In genomic region chr3:55154163-55154562, GRCm38 (mm10) we compare ENCODE assay signal across 33 mouse cellular contexts. TPM values are rescaled to one million over a fixed set of nuclear protein-coding genes. Genes with fewer than 3 reads are reported as not detected.
DNase-seq lines count a peak whose midpoint lies in the region; ATAC-seq and TF ChIP-seq lines count a peak whose summit lies in the region.
"Had no signal": no experiment of that assay in that cellular context is flagged by ENCODE, and none has a peak within 500 bp of the region (broad histone marks: within the 10 kb centered on the region; RNA-seq: fewer than 3 reads in every experiment).

No protein-coding gene starts in this region.

- peaks cover 4% of the 10 kb centered on the region; the same call in 1 of the 2 replicates for H3K4me1 ChIP-seq in forebrain, embryonic 13.5 days
- H3K4me1 ChIP-seq in forebrain, embryonic 10.5 days = peaks cover 4% of the 10 kb centered on the region
- peaks cover 11% of the 10 kb centered on the region for H3K4me1 ChIP-seq in olfactory bulb, adult 2 months (ENCODE audit: control insufficient read depth, insufficient read depth, low read length)
- H3K4me1 ChIP-seq in intestine, postnatal 0 days (replicated peaks; ENCODE audit: control insufficient read depth, insufficient read depth, low read length) = no peaks in the 10 kb centered on the region
- H3K4me1 ChIP-seq in midbrain, embryonic 15.5 days = no peaks in the 10 kb centered on the region
- H3K4me1 ChIP-seq: intestine, embryonic 15.5 days; liver, embryonic 12.5 days; neural tube, embryonic 12.5 days; stomach, embryonic 15.5 days had no signal

- 87% methylated on average over 7 of the region's 7 CpGs for WGBS in forebrain, embryonic 13.5 days
- 89% methylated on average over 7 of the region's 7 CpGs for WGBS in forebrain, embryonic 10.5 days
- 60% methylated on average over 7 of the region's 7 CpGs for WGBS in olfactory bulb, adult 2 months
- 80% methylated on average over 7 of the region's 7 CpGs for whole genome bisulfite sequencing in intestine, postnatal 0 days
- 89% methylated on average over 7 of the region's 7 CpGs for WGBS in midbrain, embryonic 15.5 days

- peak overlapping the region; percentile 37; the same call in 1 of the 2 replicates for H3K9ac ChIP-seq in forebrain, embryonic 13.5 days
- no peak overlapping the region for H3K9ac ChIP-seq in intestine, postnatal 0 days (ENCODE audit: low read depth, low read length)
- H3K9ac ChIP-seq in midbrain, embryonic 15.5 days = no peak overlapping the region
- H3K9ac ChIP-seq: forebrain, postnatal 0 days; intestine, embryonic 15.5 days; limb, embryonic 13.5 days; liver, embryonic 12.5 days; neural tube, embryonic 12.5 days; stomach, embryonic 15.5 days had no signal

- no peak for TF ChIP-seq CTCF in olfactory bulb, adult 2 months (IDR thresholded peaks at IDR 0.05; ENCODE audit: insufficient read depth, low read depth, low read length)
- TF ChIP-seq CTCF in intestine, postnatal 0 days (IDR thresholded peaks at IDR 0.05; ENCODE audit: low read depth) = no peak

- DNase-seq in forebrain, embryonic 10.5 days (ENCODE audit: extremely low spot score, low spot score) = no peak
- DNase-seq in right cerebral cortex, adult 2 months (ENCODE audit: low spot score in 2 of 2) = peak; percentile 41 to 57
- no peak for DNase-seq in right cerebral cortex, postnatal 4 days
- DNase-seq in heart, postnatal 10 days = no peak
- DNase-seq: adrenal gland, postnatal 14 days; cerebellum, adult 9-11 months; forebrain, postnatal 0 days; kidney, adult 9 months; kidney, postnatal 14 days; lung, adult 18-20 months; lung, postnatal 14 days; midbrain, embryonic 14.5 days; thymus, adult 18-20 months; thymus, postnatal 4 days had no signal

- no peak for TF ChIP-seq POLR2A in olfactory bulb, adult 2 months (IDR thresholded peaks at IDR 0.05; ENCODE audit: insufficient read depth, low read depth, low read length)

- H3K9me3 ChIP-seq in forebrain, embryonic 13.5 days (replicated peaks) = no peaks in the 10 kb centered on the region
- no peaks in the 10 kb centered on the region for H3K9me3 ChIP-seq in forebrain, embryonic 10.5 days
- H3K9me3 ChIP-seq in intestine, postnatal 0 days (ENCODE audit: control insufficient read depth) = no peaks in the 10 kb centered on the region
- H3K9me3 ChIP-seq in midbrain, embryonic 15.5 days = no peaks in the 10 kb centered on the region
- H3K9me3 ChIP-seq: embryonic facial prominence, embryonic 10.5 days; hindbrain, embryonic 10.5 days; intestine, embryonic 15.5 days; limb, embryonic 13.5 days; liver, embryonic 12.5 days; neural tube, embryonic 12.5 days; stomach, embryonic 15.5 days had no signal

- H3K27me3 ChIP-seq in forebrain, embryonic 13.5 days = no peaks in the 10 kb centered on the region
- no peaks in the 10 kb centered on the region for H3K27me3 ChIP-seq in forebrain, embryonic 10.5 days (ENCODE audit: poor library complexity, severe bottlenecking)
- H3K27me3 ChIP-seq in intestine, postnatal 0 days (replicated peaks; ENCODE audit: control insufficient read depth, insufficient read depth, low read length) = no peaks in the 10 kb centered on the region
- no peaks in the 10 kb centered on the region for H3K27me3 ChIP-seq in midbrain, embryonic 15.5 days (replicated peaks)
- H3K27me3 ChIP-seq: intestine, embryonic 15.5 days; limb, embryonic 13.5 days; liver, embryonic 12.5 days; neural tube, embryonic 12.5 days; stomach, embryonic 15.5 days had no signal

- H3K27ac ChIP-seq in forebrain, embryonic 13.5 days = no peak overlapping the region
- H3K27ac ChIP-seq in forebrain, embryonic 10.5 days = no peak overlapping the region
- H3K27ac ChIP-seq in olfactory bulb, adult 2 months (ENCODE audit: insufficient read depth, low read depth, low read length) = peak overlapping the region; percentile 9; the same call in 1 of the 2 replicates
- no peak overlapping the region for H3K27ac ChIP-seq in intestine, postnatal 0 days (ENCODE audit: low read depth, low read length)
- no peak overlapping the region for H3K27ac ChIP-seq in midbrain, embryonic 15.5 days
- H3K27ac ChIP-seq: embryonic facial prominence, embryonic 10.5 days; hindbrain, embryonic 10.5 days; intestine, embryonic 15.5 days; limb, embryonic 13.5 days; liver, embryonic 12.5 days; neural tube, embryonic 12.5 days; stomach, embryonic 15.5 days had no signal

- H3K36me3 ChIP-seq in forebrain, embryonic 13.5 days (ENCODE audit: poor library complexity, severe bottlenecking) = no peaks in the 10 kb centered on the region
- no peaks in the 10 kb centered on the region for H3K36me3 ChIP-seq in forebrain, embryonic 10.5 days (replicated peaks)
- no peaks in the 10 kb centered on the region for H3K36me3 ChIP-seq in intestine, postnatal 0 days (ENCODE audit: control insufficient read depth, insufficient read depth)
- H3K36me3 ChIP-seq in midbrain, embryonic 15.5 days (replicated peaks) = no peaks in the 10 kb centered on the region
- H3K36me3 ChIP-seq: embryonic facial prominence, embryonic 10.5 days; hindbrain, embryonic 10.5 days; intestine, embryonic 15.5 days; limb, embryonic 13.5 days; liver, embryonic 12.5 days; neural tube, embryonic 12.5 days; stomach, embryonic 15.5 days had no signal

- intact Hi-C loops in heart, postnatal 10 days (cut with DNase I) = no loop called here

- ATAC-seq in forebrain, embryonic 13.5 days = no peak
- no peak for ATAC-seq in intestine, postnatal 0 days
- ATAC-seq in midbrain, embryonic 15.5 days (replicated peaks) = no peak
- ATAC-seq: forebrain, postnatal 0 days; hindbrain, embryonic 16.5 days; intestine, embryonic 15.5 days; liver, embryonic 12.5 days had no signal

- no peak overlapping the region for H3K4me2 ChIP-seq in forebrain, embryonic 13.5 days
- no peak overlapping the region for H3K4me2 ChIP-seq in intestine, postnatal 0 days (replicated peaks; ENCODE audit: low read depth)
- no peak overlapping the region for H3K4me2 ChIP-seq in midbrain, embryonic 15.5 days
- H3K4me2 ChIP-seq: heart, embryonic 11.5 days; intestine, embryonic 15.5 days; limb, embryonic 13.5 days; liver, embryonic 12.5 days; neural tube, embryonic 12.5 days; stomach, embryonic 15.5 days had no signal

- H3K4me3 ChIP-seq in forebrain, embryonic 13.5 days = no peak overlapping the region
- H3K4me3 ChIP-seq in forebrain, embryonic 10.5 days = no peak overlapping the region
- no peak overlapping the region for H3K4me3 ChIP-seq in olfactory bulb, adult 2 months (ENCODE audit: insufficient read depth, low read depth, low read length)
- no peak overlapping the region for H3K4me3 ChIP-seq in intestine, postnatal 0 days (ENCODE audit: low read depth, low read length)
- H3K4me3 ChIP-seq in midbrain, embryonic 15.5 days = no peak overlapping the region
- H3K4me3 ChIP-seq: embryonic facial prominence, embryonic 10.5 days; hindbrain, embryonic 10.5 days; intestine, embryonic 15.5 days; limb, embryonic 13.5 days; liver, embryonic 12.5 days; neural tube, embryonic 12.5 days; stomach, embryonic 15.5 days had no signal

RNA-seq across cellular contexts. Expression of gene Ccdc169, which starts 17.0 kb away (rescaled TPM):
- 0.06 and 0.26 TPM in 2 replicates for polyA plus RNA-seq in forebrain, embryonic 13.5 days (2015; fragmentation: Nextera tagmentation; extraction: Ambion mirVana)
- 0.06 TPM in 1 of 2 replicates, not detected in the other for polyA plus RNA-seq in forebrain, embryonic 10.5 days (2016; fragmentation: Nextera tagmentation; extraction: Ambion mirVana)
- polyA plus RNA-seq in olfactory bulb, adult 2 months (2012; ENCODE audit: insufficient read depth, insufficient read length, low replicate concordance, missing spikeins) = not detected in 2 replicates
- 0.09 TPM in 2 replicates for polyA plus RNA-seq in intestine, postnatal 0 days (2015; fragmentation: Nextera tagmentation; extraction: Ambion mirVana)
- under 1 TPM; 0.10 to 0.15 TPM for total RNA-seq in heart, postnatal 10 days (2021)
- polyA plus RNA-seq in midbrain, embryonic 15.5 days (2015; fragmentation: Nextera tagmentation; extraction: Ambion mirVana) = 0.05 and 0.08 TPM in 2 replicates
- total RNA-seq: adrenal gland, postnatal 14 days; forebrain, postnatal 0 days; gastrocnemius, adult 8-10 months; megakaryocyte, adult 5-6 weeks had no signal
- polyA plus RNA-seq: embryonic facial prominence, embryonic 10.5 days; heart, embryonic 11.5 days; heart, postnatal 0 days; liver, embryonic 12.5 days; neural tube, embryonic 12.5 days had no signal

RNA-seq across cellular contexts. Expression of gene Sohlh2, which starts 27.7 kb away (rescaled TPM):
- polyA plus RNA-seq in forebrain, embryonic 13.5 days (2015; fragmentation: Nextera tagmentation; extraction: Ambion mirVana) = not detected in 2 replicates
- not detected in 2 replicates for polyA plus RNA-seq in forebrain, embryonic 10.5 days (2016; fragmentation: Nextera tagmentation; extraction: Ambion mirVana)
- not detected in 2 replicates for polyA plus RNA-seq in olfactory bulb, adult 2 months (2012; ENCODE audit: insufficient read depth, insufficient read length, low replicate concordance, missing spikeins)
- not detected in 2 replicates for polyA plus RNA-seq in intestine, postnatal 0 days (2015; fragmentation: Nextera tagmentation; extraction: Ambion mirVana)
- not detected for total RNA-seq in heart, postnatal 10 days (2021)
- polyA plus RNA-seq in midbrain, embryonic 15.5 days (2015; fragmentation: Nextera tagmentation; extraction: Ambion mirVana) = 0.06 TPM in 1 of 2 replicates, not detected in the other
- total RNA-seq: adrenal gland, postnatal 14 days; common myeloid progenitor, adult 5-6 weeks; forebrain, postnatal 0 days; gastrocnemius, adult 8-10 months; layer of hippocampus, adult 18-20 months; layer of hippocampus, postnatal 25 days; megakaryocyte, adult 5-6 weeks had no signal
- polyA plus RNA-seq: embryonic facial prominence, embryonic 10.5 days; forebrain, postnatal 0 days; heart, embryonic 11.5 days; heart, postnatal 0 days; hindbrain, embryonic 10.5 days; limb, embryonic 13.5 days; liver, embryonic 12.5 days; midbrain, embryonic 14.5 days; neural tube, embryonic 12.5 days; stomach, embryonic 15.5 days had no signal

RNA-seq across cellular contexts. Expression of gene Spg20, which starts 42.3 kb away (rescaled TPM):
- polyA plus RNA-seq in forebrain, embryonic 13.5 days (2015; fragmentation: Nextera tagmentation; extraction: Ambion mirVana) = 26.6 and 28.2 TPM in 2 replicates
- polyA plus RNA-seq in forebrain, embryonic 10.5 days (2016; fragmentation: Nextera tagmentation; extraction: Ambion mirVana) = 56.6 and 58.5 TPM in 2 replicates
- polyA plus RNA-seq in olfactory bulb, adult 2 months (2012; ENCODE audit: insufficient read depth, insufficient read length, low replicate concordance, missing spikeins) = not detected in 2 replicates
- 27.9 and 30.0 TPM in 2 replicates for polyA plus RNA-seq in intestine, postnatal 0 days (2015; fragmentation: Nextera tagmentation; extraction: Ambion mirVana)
- total RNA-seq in heart, postnatal 10 days (2021) = 10 to 100 TPM; 38.7 to 45.3 TPM
- 15.7 and 15.8 TPM in 2 replicates for polyA plus RNA-seq in midbrain, embryonic 15.5 days (2015; fragmentation: Nextera tagmentation; extraction: Ambion mirVana)

Comparison
In these comparisons a context has a peak if more than half of its experiments do, and no peak if none do; other contexts are left out.
1. DNase-seq: peak in right cerebral cortex, adult 2 months (2 of 2); none in forebrain, embryonic 10.5 days (single experiment), right cerebral cortex, postnatal 4 days (single experiment) and heart, postnatal 10 days (0 of 2).